Mouse (Mus musculus): ENCODE measurements at regions not wholly inside any gene's neighbourhood (a gene's known extent, or its start where the extent isn't known, plus 50 kb on each side); places are given as distances from the start of the nearest gene placed in this dataset.
A peak's percentile ranks its signal among the peaks of the same experiment; 100 is the strongest.

DNA sequence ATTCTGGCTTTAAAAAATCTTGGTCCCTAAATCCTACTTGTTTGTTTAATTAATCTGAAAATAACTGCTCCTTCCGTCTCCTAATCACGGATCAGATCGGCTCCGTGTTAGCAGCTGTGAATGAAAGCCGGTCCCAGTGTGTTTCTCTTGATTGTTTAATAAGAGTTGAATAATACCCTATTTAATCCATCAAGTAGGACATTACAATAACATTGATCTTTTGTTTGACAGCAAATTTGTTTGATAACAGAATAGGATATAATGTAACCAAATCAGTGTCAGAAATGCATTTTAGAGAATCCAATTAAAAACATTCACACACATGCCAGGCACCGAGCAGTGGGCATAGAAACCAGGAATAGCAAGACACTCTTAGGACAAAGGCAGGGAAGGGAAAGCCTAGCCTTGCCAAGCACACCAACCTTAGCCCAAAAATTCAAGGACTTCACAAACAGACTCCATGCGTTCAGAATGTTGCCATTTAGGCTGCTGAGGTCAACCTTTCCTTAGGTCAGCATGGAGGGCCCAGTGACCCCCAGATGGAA, 332.5 kb upstream of the Meis1 start:
- no peak for DNase-seq

DNA sequence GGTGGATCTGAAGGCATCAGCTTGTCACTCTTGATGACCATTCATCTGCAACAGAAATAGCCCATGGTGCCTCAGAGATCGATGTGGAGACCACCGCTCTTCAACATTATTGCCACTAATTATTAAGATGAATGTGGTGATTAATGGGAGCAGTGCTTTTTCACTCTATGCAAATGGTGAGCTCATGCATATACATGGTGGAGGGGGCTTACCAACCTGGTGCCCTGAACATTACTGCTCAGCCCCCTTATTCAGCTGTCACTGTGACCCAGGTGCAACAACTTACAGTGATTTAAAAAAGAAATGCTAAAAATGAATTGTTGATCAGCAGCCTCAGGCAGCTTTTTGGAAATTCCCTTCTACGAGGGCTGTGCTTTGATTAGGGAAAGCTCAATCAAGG, 334.9 kb upstream of the Meis1 start:
- DNase-seq, result no peak

DNA sequence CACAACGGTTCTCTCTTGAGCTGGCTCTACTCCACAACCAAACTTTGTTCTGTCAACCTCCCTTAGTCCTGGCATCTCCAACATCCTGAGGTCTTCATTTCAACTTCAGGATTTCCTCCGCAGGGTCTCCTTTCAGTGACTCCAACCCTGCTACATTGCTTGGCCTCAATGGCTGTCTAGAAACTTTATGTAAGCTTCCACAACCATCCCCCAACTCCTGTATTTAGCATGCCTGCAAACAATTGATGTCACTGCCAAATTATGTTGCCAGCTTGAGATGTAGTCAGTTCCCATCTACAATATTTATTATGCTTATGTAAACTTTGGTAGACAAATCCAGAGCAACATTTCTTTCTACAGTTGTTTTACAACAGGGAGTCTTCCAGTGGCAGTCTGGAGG, 336.4 kb upstream of the Meis1 start:
- DNase-seq, result no peak

DNA sequence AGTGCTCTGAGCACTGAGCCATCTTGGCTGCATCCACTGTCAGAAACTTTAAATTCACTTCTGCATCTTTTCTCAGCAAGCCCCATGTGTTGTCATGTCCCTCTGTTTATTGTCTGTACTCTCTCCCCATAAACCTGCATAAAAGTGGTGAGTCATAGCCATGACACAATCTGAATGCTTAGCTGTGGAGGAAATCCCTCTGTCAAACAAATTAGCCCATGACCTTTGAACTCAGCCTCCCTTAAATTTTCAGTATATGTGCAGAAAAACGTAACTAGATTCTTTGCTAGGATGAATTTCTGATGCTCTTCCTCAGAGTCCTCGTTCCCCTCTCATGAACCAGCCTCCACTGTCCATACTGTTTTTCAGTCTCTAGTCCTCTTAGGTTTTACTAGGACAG, 337.4 kb upstream of the Meis1 start:
- no peak for DNase-seq

DNA sequence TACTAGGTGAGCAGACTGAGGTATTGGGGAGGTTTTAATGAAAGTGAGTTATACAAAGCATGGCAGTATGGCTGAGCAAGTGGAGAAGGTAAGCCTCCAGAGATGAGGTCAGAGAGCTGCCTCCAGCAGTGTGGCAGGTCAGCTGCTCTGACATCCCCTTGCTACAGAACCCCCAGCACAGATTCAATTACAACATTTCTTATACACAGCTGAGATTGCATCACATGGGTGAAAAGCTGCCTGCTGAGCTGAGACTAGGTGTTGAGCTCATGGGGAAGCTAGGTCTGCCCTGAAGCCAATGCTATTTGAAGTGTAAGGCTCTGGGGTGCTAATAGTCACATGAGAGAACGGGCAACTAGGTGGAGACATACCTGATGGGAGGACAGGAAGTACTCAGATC, 350.4 kb upstream of the Meis1 start:
- no peak for DNase-seq

DNA sequence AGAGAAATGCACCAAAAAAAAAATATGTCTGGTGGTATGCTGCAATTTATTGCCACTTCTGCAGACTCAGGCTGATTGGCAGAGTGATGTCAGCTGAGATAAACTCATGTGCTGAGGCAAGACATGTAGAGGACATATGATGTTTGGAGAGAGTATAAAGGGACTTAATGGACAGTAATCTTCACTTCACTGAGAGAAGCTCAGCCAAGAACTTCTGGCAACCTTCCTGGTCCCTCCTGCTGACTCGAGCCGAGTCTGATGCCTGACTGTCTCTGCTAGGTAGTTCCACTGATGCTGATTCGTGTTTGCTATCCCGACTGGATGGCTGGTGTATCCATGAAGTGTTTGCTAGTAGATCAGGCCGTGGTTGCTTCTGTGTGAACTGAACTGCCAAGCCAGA, 354.7 kb upstream of the Meis1 start:
- DNase-seq, result no peak

DNA sequence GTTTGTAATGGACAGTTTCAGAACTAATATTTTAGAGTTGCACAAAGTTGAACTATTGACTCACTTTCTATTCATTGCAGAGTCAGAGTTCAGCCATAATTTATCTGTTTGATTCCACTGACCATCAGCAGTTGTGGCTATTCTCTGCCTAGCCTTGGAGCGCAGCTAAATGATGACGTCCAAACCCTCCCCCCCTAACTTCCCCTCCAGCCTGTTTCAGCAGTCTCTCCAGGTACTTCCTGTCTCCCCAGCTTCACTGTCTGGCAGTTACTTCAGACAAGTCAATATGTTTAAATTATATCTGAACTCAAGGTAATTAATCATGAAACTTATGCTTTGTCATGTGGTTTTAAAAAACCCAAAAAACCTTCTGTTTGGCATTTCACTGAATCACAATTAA, 362.1 kb upstream of the Meis1 start:
- no peak for DNase-seq

DNA sequence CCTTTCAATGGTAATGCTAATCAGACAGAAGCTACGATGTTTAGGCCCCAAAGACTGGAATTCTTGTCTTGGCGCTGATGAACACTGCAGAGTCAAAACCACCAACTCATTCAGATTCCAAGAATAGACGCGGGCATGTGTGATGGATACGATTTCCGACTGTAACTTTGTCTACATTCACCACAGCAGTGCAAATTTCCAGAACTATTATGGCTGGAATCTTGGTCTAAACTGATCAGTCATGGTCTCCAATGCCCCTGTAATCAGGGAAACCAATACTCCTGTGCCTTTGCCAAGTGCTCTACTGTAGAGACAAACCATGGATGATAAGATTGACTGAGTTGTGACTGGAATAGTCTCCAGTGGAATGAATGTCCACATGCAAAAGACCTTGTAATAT, 370.4 kb upstream of the Meis1 start:
- no peak for DNase-seq

DNA sequence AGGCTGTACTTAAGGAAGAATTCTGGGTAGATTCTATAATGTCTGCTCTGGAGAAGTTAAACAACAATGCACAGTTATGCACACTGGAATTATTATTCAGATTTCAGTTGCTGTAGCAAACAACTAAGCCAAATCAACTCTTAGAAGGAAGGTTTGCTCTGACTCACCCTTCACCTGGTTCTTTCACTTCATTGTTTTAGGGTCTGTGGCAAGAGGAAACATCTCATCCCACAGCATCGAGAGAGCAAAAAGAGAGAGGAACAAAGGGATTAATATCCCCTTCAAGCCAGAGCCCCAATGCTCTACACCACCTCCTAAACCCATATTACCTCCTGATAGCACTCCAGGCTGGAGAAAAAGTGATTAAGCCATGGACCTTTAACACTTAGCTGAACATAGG, 373.4 kb upstream of the Meis1 start:
- DNase-seq, result no peak

DNA sequence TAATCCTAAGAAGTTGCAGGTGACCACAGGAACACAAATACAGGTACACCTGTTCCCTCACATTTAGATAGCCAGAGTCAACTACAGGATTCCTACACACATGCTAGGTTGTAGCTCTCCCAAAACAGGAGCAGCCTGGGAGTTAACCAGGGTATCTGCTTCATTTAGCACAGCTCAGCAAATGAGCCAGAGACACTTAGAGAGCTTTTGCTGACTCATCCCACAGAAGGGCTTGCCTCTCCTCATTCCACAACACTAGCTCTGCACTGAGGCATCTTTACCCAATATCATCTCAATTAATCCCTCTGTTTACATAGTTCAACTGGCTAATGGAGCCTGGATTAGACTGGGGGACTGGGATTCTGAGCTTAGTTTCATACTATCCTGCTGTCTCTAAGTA, 375.6 kb upstream of the Meis1 start:
- no peak for DNase-seq

DNA sequence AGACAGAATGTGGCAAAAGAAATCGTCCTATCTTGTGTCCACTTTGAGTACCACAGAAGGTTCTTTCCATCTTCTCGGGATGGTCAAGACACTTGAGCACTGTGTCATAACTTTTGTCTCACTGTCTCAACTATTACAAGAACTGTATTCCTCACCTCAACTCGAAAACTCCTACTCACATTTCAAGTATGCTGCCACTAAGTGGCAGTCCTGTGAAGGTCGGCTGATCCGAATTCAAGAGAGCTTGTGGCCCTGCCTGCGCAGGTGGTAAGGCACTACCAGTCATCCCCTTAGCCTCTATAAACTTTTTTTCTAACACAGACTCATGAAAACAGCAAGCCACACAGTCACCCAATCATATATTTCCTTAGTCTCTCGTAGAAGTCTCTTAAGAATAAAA, 381.6 kb upstream of the Meis1 start:
- no peak for DNase-seq

DNA sequence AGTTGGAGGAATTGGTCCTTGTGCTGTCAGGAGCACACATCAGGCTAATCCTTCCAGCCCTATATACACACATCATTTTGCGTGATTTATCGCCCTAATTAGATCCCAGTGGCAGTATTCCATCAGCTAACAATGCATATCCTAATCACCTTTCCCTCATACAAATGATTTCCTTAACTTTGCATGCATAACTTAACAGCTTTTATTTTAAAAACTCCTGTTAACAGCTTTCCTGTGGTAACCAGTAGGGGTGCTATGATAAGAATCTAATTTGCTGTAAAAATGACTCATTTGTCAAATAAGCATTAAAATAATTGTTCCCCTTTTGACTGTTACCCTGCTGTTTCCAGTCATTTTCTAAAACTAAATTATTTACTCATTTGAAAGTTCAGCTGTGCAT, 401.4 kb upstream of the Meis1 start:
- no peak for DNase-seq

DNA sequence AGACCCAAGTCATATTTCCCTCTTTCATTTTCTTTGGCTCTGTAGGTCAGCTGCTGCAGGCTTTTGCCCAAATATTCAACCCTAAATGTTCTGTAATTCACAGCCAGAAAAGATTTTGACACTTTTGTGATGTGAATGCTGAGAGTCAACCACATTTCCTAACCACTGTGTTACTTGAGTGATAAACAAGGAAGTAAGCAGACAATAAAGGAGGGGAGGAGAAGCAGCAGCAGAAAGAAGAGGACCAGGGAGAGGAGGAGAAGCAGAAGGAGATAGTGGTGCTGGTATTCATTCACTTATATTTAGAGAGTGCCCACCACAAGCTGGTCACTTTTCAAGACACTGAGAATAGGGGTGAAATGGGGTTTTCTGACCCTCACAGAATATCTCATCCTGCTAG, 404.5 kb upstream of the Meis1 start:
- DNase-seq, result no peak

DNA sequence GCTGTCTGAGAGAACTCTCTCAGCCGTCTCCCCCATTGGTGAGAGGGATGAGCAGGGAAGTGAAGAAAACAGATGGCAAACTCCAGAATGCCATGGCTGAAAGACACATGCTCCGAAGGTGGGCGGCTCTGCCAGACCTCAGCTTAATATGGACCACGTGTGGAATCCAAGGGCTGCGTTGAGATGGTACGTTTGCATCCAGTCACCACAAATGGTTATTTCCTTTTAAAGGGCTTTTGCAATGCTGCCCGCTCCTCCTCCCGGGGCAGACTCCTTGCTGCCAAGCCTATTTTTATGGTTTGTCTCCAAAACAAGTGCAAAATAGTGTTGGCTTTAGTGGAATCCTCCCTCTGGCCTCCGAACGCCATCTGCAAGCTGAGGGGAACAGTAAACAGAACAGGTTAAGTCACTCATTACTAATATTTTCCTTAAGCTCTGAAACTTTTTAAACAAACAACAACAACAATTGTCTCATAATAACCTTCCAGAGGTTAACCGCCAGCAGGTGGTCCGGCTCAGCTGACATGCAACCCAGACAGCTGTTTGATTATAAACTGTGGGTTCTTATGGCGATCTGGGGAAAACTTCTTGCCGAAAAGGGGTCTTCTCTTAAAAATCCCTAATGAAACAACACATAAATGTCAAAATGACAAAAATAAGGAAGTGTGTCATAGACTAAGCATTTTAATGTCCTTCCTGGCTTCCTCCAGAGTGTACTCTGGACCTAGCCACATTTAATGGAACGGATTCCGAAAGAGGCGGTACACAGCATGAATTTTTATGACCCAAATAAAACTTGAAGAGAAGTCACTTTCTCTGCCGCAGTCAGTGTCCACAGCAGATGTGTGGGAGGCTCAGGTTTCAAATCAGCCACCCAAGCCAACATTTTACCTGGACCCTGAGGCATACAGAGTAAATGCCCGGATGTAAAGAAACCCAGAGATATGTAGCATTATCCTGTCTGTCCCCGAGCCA, 405.3 kb upstream of the Meis1 start:
- peak in 1 of 2 experiments; percentile 5 for DNase-seq

DNA sequence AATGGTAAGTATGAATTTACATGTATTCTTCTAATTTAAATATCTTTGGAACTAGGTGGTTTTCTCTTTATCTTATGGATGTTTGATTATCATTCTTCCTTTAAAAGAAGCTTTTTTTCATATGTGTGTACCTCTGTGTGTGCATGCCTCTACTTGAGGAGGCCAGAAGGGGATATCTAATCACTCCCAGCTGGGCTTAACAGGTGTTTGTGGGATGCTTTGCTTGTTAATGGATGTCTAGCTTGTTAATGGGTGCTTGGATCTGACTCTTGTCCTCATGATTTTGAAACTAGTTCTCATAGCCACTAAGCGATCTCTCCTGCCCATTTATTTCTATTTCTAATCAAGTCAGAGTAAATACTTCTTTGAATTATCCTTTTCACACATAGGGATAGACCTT, 408.8 kb upstream of the Meis1 start:
- DNase-seq, result no peak

DNA sequence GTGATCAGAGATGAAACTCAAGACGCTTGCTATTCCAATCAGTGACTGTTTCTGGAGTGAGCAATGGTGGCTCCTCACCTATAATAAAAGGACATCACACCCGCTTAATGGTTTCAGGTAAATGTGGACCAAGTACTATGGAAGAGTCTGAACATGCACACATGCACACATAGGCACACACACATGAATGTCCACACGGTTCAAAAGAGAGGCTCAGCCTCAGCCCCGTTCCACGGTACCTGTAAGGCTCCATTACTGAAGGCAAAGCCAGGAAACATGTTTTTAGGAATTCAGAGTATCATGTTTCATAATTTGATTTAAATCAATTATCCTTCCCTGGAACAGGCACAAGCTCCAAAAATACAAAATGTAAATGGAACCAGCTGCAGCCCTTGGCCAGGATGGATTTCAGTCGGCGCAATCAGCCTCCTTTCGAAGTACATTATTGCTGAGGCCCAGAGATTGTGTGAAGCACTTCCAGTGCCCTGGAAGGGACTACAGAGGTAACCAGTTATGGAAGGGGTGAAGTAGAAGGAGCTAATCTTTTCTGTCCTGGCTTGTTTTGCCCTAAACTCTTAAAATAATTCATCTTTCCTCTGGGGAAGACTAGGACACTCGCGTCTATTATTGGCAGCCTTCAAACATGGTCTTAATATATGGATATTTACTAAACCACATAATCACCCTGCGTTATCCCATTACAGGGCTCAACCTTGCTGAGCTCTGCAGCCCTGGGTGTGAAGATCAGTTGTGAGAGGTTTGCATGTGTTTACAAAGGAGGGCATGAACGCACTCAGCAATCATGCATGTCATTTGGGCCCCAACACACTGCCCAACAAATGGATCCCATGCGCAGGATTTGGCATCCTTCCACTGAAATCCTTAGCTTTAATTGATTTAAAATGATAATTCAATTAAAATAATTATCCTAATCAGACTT, 415.2 kb upstream of the Meis1 start:
- no peak for DNase-seq

DNA sequence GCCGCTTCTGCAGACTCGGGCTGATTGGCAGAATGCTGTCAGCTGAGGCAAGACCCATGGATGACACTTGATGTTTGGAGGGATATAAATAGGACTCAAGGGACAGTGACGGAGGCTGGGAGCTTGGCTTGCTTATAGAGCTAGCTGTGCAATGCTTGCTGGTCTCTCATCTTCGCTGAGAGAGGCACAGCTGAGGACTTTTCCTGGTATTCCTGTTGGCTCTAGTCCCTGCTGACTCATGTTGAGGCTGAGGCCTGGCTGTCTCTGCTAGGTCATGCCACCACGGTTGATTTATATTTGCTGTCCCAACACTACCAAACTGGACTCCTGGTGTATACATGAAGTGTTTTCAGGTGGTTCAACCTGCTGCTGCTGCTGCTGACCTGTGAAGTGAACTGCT, 419.6 kb upstream of the Meis1 start:
- no peak for DNase-seq

DNA sequence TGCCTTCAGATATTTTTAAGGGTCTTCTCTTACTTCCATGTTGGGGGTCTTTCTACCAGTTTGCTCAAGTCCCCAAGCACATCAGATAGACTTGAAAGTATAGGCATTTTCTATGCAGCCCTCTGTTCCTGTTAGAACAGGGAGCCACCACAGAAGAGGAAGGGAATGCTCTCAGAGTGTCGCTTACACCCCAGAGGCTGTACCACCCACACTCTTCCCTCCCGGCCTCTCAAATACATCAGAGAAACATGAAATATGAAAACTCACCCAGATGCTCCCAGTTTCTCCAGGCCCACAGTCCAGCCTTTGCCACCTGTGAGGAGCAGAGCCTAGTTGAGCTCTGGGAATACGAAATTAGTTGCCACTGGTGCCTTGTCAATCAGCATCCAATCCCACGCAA, 423.2 kb upstream of the Meis1 start:
- no peak for DNase-seq

DNA sequence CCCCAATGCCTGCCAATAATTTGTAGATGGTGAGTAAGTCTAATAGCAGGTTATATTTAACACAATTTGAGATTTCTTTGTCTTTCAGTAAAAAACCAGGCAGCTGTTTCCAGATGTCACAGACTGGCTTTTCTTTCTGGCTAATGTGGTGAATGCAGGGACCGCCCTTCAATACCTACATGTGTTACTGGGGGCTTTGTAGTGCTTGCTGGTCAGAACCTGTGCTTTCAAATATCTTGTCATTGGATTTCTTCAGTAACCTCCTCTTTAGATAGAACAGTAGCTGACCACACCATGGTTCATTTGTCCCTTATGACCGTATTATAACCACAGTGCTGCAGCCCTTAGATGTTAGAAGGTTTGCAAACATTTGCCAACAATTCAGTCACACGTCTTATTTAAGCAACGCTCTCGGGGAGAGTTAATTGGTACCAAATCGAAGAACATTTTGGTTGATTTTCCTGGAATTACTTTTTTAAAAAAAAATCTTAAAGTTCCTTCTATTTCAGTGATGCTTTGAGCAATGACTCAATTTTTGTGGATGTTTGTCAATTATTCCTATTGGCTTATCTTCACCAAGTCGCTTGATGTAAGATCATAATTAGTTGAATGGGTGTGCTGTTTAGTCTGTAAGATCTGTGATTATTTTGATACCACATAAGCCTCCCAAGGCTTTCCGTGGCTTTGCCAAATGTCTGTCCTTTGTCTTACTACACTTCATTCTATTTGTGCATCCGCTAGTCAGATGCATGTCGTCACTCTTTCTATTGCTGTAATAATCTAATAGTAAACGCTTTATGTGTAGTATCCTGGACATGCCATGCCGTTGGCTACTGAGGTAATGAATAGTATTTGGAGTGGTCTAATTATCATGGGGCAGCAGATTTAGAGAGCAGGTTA, 436.9 kb upstream of the Meis1 start:
- no peak for DNase-seq

DNA sequence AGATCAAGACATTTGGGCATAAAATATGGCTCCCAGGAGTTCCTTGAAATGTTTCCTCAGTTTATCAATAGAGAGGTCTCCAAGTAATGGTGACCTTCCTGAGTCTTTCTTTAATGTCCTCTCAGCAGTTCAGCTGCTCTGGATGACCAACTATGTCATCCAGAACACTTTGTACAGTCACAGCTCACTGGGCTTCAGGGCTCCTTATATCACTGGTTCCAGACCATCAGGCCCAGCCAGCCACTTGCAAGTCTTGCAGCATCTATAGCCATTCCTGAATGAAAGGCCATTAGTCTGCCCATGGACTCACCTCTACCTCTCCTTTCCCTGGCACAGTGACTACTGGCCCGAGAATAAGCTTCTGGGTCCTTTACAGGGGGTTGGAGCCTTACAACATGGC, 437.8 kb upstream of the Meis1 start:
- DNase-seq, result no peak

DNA sequence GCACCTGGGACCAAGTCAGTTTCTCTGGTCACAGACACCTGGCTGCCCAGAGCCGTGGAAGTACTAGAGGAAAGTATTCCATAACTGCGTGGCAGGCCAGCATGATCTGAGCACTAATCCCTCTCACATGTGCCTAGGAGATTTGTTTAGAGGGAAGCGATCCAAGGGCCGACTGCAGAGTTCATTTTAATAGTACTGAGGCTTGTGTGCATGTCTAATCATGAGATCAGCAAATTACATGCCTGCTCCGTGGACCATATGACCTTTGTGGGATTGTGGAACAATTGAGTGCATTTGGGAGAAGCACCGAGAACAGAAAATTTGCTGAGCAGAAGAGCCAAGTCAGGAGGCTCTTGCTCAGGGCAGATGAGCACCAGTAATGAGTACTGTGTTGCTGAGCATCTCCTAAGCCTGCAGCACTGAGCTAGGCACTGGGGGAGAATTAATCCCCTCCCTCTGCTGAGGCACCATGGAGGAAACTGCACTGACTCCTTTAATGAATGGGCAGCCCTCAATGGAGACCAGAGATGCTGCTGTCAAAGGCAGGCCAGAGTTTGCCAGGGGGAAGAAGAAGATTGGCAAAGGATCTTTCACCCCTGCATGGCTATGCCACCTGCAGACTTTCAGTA, 445.1 kb upstream of the Meis1 start:
- DNase-seq, result no peak

DNA sequence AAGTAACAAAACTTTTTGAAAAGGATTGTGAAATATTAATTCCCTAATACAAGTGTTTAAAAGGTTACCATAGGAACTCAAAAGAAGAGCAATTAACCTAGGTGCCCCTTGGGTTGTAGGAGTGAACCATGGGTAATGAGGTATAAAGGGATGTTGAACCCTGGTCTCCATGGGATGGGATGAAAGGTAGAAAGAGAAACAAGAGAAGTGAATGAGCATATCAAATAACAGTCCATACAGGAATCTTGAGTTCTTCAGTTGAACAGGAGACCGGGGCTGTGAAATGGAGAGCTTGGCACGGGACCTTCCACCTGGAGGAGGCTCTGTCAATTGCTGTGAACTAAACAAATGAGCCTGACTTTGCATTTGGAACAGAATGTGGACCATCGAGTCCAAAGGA, 449.6 kb upstream of the Meis1 start:
- DNase-seq, result no peak

Measured in spleen, adult 18-20 months (tissue).